Mouse (Mus musculus) cortical plate, adult 2 months (tissue): ENCODE results near the gene Ikzf3.

Experiments used
- CTCF ChIP-seq: fragments of 200-500 bp; IDR thresholded peaks from 2 replicates; pipeline ENCODE4 v1.5.1; 2011; ENCODE audit warnings: mild to moderate bottlenecking, control low read depth, low read length; ENCODE audit not compliant: insufficient read depth; ENCODE audit errors: extremely low read depth
- POLR2A ChIP-seq: fragments of 200-500 bp; IDR thresholded peaks from 2 replicates; pipeline ENCODE4 v1.6.1; 2011; ENCODE audit warnings: mild to moderate bottlenecking, low read length, control low read depth; ENCODE audit not compliant: insufficient read depth; ENCODE audit errors: extremely low read depth

GRCm38 (mm10) chr11:98493394-98493793 lies 52.4 kb downstream of the Ikzf3 start:
- no peak for TF ChIP-seq POLR2A
- no peak for TF ChIP-seq CTCF
